Mouse (Mus musculus) lung, postnatal 25 days (tissue): ENCODE measurements around the gene Ranbp17.

Source experiments
- DNase-seq: peaks from one replicate; pipeline ENCODE4 v3.0.0; 2022; ENCODE audit warnings: low spot score

The Ranbp17 gene

DNA sequence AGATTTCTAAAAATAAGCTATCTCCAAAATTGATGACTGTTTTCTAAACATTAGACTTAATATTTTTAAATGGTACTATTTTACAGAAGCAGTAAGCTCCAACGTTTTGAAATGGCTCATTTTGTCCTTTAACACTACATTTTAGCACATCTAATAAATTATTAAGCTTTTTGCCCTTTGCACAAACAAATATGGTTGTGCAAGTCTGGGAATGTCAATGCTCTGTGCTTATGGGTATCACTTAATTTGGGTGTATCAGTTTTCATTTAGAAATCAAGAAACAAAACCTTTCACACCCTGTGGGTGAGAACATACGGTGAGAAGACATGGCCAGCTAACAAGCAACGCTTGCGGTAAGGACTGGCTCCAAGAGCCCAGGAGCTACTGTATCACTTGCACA, 108.9 kb downstream of the Ranbp17 start:
- DNase-seq, result no peak

DNA sequence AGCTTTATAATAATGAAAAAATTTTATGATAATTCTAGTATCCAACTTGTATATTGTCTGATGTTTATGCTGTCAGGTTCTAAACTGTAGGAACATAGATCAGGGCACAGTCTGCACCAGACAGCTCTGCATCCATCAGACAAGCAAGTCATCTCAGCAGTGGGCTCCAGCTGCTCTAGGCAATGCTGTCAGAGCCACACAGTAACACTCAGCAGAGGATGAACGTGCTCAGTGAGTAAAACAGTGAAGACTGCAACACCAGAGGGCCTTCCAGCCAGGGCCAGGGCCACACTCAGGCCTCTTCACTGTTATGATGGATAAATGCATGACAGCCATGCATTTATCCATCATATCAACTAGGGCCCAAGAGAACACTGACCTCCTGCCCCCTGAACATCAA, 114.2 kb downstream of the Ranbp17 start:
- DNase-seq, result no peak

DNA sequence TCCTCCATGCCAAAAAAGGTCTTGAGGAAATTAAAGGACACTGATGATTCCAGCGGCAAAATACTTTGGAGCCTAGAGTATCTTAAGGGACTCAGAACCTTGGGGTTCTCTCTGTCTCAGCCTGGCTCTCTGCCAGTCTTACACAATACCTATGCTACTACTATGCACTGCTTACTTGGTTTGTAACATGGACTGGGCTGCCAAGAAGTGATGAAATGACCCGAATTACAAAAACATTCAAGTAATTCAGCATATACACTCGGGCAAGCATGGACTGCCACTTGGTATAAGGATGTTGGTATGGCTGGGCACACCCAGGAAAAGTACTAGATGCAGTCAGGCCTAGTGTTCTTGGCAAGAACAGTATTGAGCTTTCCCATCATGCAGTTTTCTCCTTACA, 114.8 kb downstream of the Ranbp17 start:
- DNase-seq, result peak; percentile 12

DNA sequence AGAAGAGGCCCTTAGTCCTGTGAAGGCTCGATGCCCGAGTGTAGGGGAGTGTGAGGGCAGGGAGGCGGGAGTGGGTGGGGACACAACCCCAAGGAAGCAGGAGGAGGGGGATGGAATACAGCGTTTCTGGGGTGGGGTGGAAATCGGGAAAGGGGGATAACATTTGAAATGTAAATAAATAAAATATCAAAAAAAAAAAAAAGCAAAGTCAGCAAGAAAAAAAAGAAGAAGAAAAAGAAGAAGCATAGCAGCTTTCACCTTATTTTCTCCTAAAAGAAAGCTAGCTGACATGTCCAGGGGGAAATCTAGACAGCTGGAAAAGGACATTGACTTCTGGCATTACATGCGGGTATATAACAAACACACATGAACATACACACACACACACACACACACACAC, 117.3 kb downstream of the Ranbp17 start:
- no peak for DNase-seq

DNA sequence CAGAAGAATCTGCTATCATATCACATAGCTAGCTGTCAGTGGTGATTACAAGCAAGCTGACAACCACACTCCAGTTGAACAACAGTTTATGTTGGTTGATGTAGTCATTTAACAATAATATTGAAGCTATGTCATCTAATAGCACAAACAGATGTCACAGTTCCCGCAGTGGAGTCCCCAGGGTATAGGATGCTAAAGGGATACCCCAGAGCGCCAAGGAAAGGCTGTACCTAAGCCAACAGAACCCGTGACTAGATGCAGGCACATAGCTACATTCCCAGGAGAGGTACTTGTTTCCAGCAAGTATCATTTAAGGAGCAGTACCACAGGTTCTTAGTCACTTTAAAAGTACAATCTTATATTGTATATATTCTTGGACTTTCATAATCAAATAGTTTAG, 119.5 kb downstream of the Ranbp17 start:
- DNase-seq, result no peak

DNA sequence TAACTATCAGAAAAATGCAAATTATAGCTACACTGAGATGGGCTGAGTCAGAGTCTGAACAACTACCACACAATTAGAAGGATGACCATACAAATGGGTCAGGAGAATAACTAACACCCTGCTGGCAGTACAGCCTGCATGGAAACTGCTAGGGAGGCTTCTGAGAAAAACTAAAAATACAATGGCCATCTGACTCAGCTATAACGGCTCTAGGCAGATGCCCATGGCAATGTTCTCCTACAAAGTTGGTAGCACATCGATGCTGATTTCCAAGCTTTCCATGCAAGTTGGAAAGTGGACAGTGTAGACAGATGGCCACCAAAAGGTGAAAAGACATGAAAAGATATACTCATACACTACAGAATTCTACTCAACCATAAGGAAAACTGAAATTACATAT, 124.9 kb downstream of the Ranbp17 start:
- DNase-seq, result no peak

DNA sequence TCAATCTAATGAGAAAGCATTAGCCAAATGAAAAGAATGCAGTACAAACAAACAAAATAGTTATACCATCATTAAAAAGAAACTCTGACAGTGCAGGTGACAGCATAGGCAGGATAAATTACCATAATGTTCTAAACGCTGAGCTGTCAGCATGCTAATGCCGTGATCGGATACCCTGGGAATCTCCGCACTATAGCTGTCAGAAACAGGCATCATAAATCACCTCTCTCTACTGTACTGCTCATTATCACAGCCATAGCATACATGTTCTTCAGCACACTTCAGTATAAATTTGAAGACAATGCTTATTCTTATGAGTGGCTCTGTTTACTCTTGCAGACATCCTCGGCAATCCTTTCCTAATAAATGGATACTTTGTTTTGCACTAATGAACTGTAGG, 151.7 kb downstream of the Ranbp17 start:
- no peak for DNase-seq

DNA sequence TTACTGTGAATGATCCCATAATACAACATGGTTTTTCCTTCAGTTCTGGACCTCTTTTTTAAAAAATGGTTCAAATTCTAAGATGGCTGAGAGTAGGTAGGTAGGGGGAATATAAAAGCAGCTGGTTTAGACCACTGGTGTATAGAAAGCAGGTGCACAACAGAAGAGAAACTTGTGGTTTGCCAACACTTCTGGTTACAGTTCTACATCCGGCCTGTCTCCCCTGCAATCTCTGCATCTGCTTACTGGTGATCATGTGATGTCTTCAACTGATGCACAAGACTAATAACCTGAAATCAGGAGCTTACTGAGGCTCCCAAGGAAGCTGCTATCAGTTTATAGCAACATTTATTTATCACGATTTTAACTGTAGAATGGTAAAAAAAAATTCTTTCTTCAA, 164.3 kb downstream of the Ranbp17 start:
- no peak for DNase-seq

DNA sequence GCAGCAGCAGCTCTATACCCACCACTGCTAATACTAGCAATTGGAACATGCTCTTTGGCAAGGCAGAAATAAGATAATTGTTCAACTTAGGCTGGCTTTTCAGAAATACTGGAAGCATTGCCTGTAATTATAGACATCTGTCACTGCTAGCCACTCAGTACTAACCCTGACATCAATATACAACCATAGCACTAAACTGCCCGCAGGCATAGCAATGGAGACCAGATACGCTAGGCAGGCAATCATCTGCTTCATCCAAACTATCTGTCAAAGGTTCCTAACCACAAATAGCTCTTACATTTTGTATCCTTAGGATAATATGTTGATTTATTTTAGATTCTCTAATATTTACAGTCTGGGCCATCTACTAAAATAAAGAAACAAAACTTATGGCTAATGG, 171.5 kb downstream of the Ranbp17 start:
- DNase-seq, result no peak

DNA sequence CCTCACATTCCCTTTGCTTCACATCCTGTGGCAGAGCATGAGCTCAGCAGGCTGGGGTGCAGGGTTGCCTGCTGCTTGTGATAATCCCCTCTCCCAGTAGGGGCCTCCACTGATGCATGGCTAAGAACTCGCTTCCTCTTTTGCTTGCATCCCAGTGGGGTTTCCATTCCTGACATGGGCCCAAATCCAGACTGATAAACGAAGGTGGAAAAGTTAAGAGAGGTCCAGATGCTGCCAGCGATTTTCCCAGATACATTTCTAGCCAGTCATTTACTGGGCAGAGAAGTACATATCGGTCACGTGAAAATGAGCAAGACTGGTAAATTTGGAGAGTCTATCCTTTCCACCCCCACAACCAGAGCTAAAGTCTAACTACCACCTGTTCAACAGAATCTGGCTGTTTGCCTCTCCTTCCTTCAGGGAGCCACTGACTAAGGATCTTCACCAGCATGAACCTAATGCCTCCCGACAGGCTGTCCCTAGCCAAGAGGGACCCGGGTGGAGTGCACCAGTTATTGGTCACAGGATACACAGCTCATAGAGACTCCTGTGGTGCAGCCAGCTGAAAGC, 176.9 kb downstream of the Ranbp17 start:
- DNase-seq, result no peak

DNA sequence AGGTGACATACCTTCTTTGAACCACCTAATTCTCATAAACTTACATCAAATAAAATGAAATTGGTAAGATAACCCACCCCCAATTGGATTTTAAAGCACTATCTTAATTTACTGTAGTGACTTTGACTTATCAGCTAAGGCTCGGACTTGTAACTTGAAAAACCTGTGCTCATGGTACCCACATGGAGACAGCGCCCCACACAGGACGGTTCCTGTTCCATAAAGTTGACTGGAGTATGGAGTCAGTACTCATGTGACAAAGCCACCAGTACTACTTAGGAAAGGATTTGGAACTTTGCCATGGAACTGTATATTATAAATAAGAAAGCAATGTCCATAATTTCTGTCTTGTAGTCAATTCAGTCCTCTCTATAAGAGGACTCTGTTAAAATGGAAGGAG, 177.9 kb downstream of the Ranbp17 start:
- no peak for DNase-seq

DNA sequence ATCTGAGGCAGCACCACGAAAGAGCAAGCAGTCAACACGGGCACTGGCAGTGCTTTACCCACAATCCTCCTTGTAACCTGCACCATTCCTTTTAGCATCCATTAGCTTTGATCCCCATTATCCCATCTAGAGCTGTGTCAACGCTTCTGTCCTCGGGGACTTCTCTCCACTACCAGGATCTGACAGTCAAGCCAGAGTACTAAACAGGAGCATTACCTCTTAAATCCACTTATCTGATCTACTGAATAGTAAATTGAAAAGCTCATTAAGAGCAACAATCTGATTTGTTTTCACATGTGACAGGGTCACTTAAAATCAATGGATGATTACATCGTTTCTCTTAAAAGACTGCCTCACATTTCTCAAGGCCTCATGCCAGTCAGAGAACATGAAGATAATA, 181.4 kb downstream of the Ranbp17 start:
- no peak for DNase-seq

DNA sequence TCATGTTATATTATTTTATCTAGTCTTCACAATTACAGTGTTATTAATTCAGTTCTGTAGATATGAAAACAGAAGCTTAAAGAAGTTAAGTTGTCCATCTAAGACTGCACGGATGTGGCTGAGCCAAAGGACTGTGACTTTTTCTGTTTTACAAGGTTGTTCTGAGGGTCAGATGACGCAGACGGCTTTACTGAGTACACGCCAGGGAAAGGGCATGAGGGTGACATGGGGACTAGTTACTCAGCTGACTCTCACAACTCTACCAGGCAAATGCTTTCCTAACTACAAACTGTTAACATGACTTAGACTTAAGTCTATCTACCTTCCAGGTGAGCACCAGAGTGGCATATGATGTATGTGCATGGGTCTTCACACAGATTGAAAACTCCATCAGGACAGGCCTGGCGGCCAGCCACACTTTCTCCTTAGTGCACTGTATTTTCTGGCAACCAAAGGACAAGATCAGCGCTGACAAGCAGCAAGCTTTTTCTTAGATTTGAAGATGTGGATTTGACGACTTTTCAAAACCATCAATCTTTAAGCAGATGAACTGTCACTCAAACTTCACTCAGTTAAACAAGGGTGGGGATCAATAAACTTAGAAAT, 194.4 kb downstream of the Ranbp17 start:
- DNase-seq, result no peak

DNA sequence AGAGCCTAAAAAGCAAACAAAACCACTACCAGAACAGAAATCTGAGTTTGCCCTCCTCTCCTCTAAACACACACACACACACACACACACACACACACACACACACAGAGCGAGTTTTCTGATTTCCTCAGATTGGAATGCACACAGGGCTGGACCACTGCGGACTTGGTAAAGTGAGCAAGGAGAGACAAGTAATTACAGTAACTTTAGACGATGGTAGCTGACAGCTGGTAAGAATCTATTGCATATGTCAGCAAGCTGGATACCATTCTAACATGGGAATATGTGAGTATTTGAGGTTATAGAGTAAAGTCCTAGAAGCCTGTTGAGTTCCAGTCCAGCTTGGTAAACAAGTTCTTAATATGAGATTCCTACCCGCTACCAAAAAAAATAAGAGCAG, 204.0 kb downstream of the Ranbp17 start:
- no peak for DNase-seq

DNA sequence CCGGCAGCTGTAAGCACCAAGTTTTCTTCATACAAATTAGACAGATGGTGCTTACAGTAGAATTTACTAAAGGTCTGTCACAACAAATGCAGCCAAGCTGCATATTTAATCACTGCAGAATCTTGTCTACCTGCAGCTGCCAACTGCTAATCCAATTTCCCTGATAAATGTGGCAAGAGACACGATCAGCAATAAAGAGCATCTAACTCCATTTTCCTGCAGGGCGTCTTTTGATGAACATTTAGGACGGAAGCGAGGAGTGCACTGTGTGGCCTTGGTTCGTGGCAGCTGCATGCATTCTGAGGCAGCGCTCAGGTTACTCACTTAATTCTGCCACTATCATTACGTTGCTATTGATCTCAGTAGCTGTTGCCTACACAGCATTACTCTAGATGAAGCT, 212.7 kb downstream of the Ranbp17 start:
- DNase-seq, result no peak

DNA sequence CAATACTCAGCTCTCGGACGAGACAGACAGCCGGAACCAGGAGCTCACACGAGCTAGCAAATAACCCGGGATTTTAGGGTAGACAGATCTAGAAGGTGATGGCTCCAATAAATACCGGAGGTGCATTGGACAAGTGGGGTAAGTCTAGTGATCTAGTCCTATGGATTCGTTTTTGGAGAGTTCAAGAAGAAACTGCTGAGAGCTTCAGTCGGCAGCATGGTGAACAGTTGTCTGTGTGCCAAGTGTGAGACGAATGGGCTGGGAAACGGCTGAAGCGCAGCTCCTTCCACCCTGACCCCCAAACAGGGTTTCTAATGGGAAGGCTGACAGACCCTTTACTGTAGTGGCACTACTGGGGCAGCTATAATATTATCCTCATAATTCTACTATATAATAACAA, 214.2 kb downstream of the Ranbp17 start:
- DNase-seq, result no peak

DNA sequence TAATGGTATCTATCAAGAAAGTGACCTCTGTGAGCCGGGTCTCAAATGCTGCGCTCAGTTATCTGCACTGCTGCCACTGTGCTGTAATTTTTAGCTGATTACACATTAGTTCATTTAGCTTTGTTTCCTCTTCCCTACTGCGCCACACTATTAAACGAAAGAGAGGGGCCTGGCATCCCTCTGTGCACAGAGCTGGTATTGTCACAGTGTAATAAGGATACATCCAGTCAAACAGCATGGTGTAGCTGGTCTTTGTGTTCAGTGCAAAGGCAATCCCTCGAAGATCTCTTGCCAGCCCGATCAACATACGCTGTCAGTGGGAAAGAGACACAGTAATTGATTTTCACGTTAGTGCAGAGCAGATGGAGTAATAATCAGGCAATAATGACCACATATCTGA, 216.4 kb downstream of the Ranbp17 start:
- no peak for DNase-seq

DNA sequence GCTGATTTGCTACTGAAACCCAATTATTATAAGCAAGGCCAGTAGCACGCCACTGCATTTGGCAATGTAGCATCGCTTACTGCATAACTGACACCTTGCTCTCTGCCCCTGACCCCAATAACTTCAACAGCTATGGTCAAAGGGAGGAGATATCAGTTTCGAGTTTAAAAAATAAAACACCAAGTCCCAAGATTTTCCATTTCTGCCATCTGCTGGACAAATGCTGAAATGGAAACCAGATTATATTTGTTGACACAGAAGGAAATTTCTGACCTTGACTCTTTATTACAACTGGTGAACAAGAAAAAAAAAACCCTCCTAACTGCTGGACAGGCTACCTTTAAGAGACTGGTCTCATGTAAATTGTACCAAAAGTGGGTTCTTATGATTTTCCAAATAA, 218.1 kb downstream of the Ranbp17 start:
- no peak for DNase-seq

DNA sequence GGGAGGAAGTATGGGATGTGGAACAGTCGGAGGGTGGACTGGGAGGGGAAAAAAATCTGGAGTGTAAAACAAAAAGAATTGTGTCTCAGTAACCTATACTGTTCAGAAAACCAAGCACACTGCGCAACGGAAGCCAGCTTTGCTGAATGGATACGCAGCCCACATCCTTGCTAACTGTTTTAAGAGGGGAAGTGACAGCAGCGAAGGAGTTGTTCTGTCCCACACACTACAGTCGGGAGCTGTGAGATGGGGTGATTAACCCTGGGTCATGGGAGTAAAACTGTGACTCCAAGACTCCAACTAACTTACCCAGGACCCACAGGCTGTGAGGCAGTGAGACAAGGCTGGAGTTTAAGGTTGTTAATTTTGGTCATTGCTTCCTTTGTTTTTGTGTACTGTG, 219.5 kb downstream of the Ranbp17 start:
- no peak for DNase-seq

DNA sequence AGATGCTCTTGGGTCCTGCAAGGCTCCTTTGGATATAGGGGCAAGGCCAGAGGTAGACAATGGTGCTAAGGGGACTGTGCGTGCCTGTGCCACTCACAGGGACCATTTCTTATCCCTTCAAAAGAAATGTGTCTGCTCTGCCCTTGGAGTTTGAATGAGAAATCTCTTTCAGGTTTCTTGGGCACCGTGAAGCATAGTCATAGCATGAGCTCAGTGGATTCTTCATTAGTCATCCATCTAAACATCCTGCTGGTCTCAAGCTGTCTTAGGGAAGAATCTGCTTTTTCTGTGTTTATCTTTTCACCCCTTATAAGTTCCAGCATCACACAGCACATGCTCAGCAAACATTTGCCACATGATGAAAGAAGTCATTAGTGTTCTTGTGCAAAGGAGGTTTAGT, 235.0 kb downstream of the Ranbp17 start:
- DNase-seq, result no peak

DNA sequence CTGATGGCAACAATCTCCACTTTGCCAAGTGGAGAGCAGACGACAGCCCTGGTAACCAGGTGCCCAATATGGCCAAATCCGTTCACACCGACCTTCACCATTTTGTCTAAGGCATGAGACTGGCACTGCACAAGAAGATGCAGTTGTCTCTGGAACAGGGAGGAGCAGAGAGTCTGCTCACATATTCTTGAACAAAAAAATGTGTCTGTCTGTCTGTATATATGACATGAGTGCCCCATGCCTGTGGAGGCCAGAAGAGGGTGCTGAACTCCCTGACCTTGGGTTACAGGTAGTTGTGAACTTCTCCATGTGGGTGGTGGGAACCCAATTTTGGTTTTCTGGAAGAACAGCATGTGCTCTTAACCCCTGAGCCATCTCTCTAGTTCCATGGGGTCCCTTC, 236.9 kb downstream of the Ranbp17 start, which contains the start of gene Gm12117:
Gm12117 (minus strand) TSS at position 101 of the 400 bp plus-strand sequence.
- no peak for DNase-seq

DNA sequence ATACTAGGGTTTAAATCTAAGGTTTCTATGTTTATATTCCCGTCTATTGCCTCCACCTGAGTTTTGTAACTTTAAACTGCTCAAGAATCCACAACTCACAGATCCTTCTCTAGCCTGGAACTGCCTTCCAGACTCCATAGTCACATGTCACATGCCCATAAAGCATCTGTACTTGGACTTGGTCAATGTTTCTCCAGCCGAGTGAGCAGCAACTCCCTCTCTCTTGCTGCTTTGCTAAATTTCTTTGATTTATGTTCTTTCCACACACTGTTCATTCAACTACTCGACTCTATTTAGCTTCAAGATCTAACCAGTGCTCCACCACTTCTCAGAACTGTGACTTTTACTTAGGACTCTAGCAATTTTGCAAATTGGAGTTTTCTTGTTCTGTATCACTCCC, 238.7 kb downstream of the Ranbp17 start:
- DNase-seq, result no peak

DNA sequence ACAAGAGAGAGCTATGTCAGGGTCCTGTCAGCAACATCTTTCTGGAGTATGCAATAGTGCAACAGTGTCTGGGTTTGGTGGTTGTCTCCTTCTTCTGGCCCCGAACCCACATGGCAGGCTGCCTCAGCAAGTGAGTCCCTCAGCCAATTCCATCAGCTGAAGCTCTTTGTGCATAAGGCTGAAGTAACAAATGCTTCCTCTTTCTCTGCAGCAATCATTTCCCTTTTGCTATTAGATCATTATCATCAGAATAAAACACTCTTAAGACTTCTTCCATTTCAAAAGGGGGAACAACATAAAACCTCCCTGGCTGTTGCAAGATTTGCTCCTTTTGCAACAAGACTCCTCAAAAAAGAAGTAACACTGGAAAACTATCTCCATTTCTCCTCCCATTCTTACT, 239.3 kb downstream of the Ranbp17 start:
- peak; percentile 10 for DNase-seq

DNA sequence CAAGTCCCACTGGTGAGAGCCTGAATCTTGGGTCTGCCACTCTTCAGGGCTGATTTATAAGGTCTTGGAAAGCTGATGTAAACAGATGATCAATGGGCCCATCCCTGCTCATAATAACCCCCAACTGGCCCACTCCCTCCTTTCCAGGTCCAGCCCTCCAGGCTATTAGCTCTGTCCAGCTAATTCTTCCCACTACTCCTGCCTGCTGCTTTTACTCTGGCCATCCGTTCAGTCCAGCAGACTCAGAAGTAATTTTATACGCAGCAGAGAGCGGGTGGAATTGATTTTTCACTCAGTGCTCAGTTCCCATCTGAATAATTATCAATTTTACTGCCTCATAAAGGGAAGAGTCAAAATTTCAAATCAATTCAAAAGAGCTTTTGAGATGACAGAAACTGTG, 273.3 kb downstream of the Ranbp17 start:
- no peak for DNase-seq

DNA sequence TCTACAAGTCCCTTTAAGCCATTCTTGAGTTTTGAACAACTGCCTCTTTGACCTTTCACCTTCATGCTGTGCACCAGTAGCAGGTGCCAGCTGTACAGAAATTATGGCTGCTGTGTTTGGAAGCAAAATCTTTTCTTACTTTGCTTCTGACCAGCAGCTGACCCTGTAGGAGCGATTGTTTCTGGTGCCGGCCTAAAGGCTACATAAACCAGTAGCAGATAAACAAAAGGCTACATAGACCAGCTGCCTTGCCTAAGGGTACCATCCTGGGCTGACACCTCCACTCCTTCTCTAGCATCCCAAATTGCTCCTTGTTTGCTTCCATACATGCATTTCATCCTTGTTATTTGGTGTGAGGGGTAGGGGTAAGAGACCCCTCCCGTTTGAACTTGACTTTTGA, 279.4 kb downstream of the Ranbp17 start:
- DNase-seq, result no peak
